Mouse (Mus musculus) thymus, adult 18-20 months (tissue): ENCODE results near the gene Tas2r103.

ENCODE experiments used
- DNase-seq, 2 experiments: peaks; one replicate each; pipeline ENCODE4 v3.0.0; 2022; ENCODE audit warnings: mixed read lengths in 2 of 2

The Tas2r103 gene

DNA sequence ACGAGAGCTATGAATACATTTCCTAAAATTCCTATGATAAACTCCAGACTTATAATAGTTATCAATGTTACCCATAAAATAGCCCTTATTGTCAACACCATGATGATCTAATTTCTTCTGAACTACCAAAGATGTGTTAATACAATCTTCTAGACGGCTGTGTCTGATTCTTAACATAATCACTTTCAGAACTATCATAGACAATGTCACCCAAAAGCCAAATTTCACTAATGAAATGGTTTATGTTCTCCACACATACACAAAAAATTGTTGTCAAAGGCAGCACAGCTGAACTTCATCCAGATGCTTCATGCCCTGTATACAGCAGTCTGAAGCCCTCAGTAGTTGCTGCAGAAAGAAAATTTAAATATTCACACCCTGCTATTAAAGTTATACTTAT is at the start of gene Tas2r103:
TSS of gene Tas2r103 (minus strand) at position 101 of the 400 bp plus-strand sequence.
- no peak for DNase-seq

- DNase-seq, result no peak
Observed at GRCm38 (mm10) chr6:133055716-133056115, 18.8 kb upstream of the Tas2r103 start, which contains the start of gene Tas2r140. Tas2r140 (minus strand) TSS chr6:133055816.
